Mouse (Mus musculus) myocyte (in vitro differentiated cells): ENCODE measurements around the gene Kera.

Experiments
- MYOD1 ChIP-seq, 3 experiments: IDR thresholded peaks; one replicate each; pipeline ENCODE4 v1.6.1; 2011; ENCODE audit warnings: control low read depth in 2 of 3, low read depth in 2 of 3, mild to moderate bottlenecking in 2 of 3, moderate library complexity in 1 of 3; ENCODE audit not compliant: insufficient read length in 2 of 3, control insufficient read depth in 1 of 3
- MYOG ChIP-seq, 3 experiments: IDR thresholded peaks; one replicate each; pipeline ENCODE4 v1.6.1; 2011; ENCODE audit warnings: control low read depth in 2 of 3, low read depth in 2 of 3, mild to moderate bottlenecking in 2 of 3; ENCODE audit not compliant: insufficient read length in 2 of 3, control insufficient read depth in 1 of 3, insufficient read depth in 1 of 3
- POLR2A ChIP-seq: IDR thresholded peaks from one replicate; pipeline ENCODE4 v1.6.1; 2011; ENCODE audit warnings: low read depth, mild to moderate bottlenecking, control low read depth, moderate library complexity; ENCODE audit not compliant: insufficient read length
- TCF12 ChIP-seq: IDR thresholded peaks from one replicate; pipeline ENCODE4 v1.6.1; 2011; ENCODE audit warnings: mild to moderate bottlenecking, control low read depth; ENCODE audit not compliant: poor library complexity, insufficient read depth, severe bottlenecking
- TCF3 ChIP-seq: IDR thresholded peaks from one replicate; pipeline ENCODE4 v1.6.1; 2011; ENCODE audit warnings: low read depth, control low read depth; ENCODE audit not compliant: insufficient read length
- USF1 ChIP-seq: IDR thresholded peaks from one replicate; pipeline ENCODE4 v1.6.1; 2011; ENCODE audit warnings: low read depth, mild to moderate bottlenecking, control low read depth, moderate library complexity

DNA sequence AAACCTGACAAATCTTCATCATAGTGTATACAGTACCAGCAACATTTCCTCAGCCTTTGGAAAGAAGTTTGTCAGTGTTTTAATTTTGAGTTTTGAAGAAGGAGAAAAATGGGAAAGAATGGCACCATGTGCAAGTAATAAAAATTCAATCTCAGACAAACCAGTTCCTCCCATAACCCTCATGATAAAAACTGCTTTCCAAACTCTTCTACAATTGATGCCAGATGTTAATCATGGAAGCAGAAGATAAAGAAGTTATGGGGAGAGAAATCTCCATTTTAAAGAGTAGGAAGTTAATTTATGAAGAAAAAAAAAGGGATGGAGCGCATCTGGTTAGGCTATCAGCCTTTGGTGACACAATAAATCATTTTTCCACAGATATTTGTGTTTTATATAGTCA lies 19.9 kb downstream of the Kera start:
- TF ChIP-seq TCF12 (no peak), POLR2A (no peak), MYOD1 (IDR thresholded peaks at IDR 0.05; ENCODE audit: control insufficient read depth in 1 of 3, insufficient read length in 2 of 3, low read depth in 2 of 3) (no peak), TCF3 (no peak), USF1 (no peak), MYOG (IDR thresholded peaks at IDR 0.05; ENCODE audit: control insufficient read depth in 1 of 3, insufficient read depth in 1 of 3, insufficient read length in 2 of 3, low read depth in 2 of 3) (no peak)
